Mouse (Mus musculus) hindbrain, postnatal 0 days (tissue): ENCODE measurements around the gene Ptprn. TPM values are rescaled to one million over a fixed set of nuclear protein-coding genes. Genes with fewer than 3 reads are reported as not detected.

Experiments
- ATAC-seq: fragments of 200-750 bp; cut with Nextera tagmentation; 2 replicates; pipeline ENCODE4 v1.8.0; 2017; ENCODE audit warnings: mild to moderate bottlenecking, moderate TSS enrichment, moderate library complexity
- DNase-seq: peaks from one replicate; pipeline ENCODE4 v3.0.0-alpha.2; 2015; ENCODE audit warnings: low spot score
- H3K27ac ChIP-seq: fragments of 300-500 bp; sonication (generic); 2 replicates; pipeline ENCODE4 v1.5.1; 2014; ENCODE audit warnings: mild to moderate bottlenecking
- H3K27me3 ChIP-seq: fragments of 300-500 bp; sonication (generic); 2 replicates; pipeline ENCODE4 v1.6.1; 2014; ENCODE audit warnings: low read length, mixed read lengths; ENCODE audit not compliant: insufficient read depth
- H3K36me3 ChIP-seq: fragments of 300-500 bp; sonication (generic); 2 replicates; pipeline ENCODE4 v1.6.1; 2014; ENCODE audit warnings: low read length, mixed read lengths; ENCODE audit not compliant: insufficient read depth
- H3K4me1 ChIP-seq: fragments of 300-500 bp; sonication (generic); 2 replicates; pipeline ENCODE4 v1.6.1; 2014; ENCODE audit warnings: antibody characterized with exemption, low read length, mixed read lengths; ENCODE audit not compliant: insufficient read depth
- H3K4me2 ChIP-seq: fragments of 300-500 bp; sonication (generic); 2 replicates; pipeline ENCODE4 v1.6.1; 2014; ENCODE audit warnings: low read depth, mild to moderate bottlenecking, low read length, moderate library complexity, mixed read lengths
- H3K4me3 ChIP-seq: fragments of 300-500 bp; sonication (generic); 2 replicates; pipeline ENCODE4 v1.5.1; 2014; ENCODE audit warnings: low read length
- H3K9ac ChIP-seq: fragments of 300-500 bp; sonication (generic); replicated peaks from 2 replicates; pipeline ENCODE4 v1.6.1; 2014; ENCODE audit warnings: mild to moderate bottlenecking, low read length, moderate library complexity, mixed read lengths
- H3K9me3 ChIP-seq: fragments of 300-500 bp; sonication (generic); 2 replicates; pipeline ENCODE4 v1.6.1; 2016; ENCODE audit warnings: low read length, mixed read lengths
- CTCF ChIP-seq: IDR thresholded peaks from 2 replicates; pipeline ENCODE4 v1.5.1; 2016; ENCODE audit warnings: antibody characterized with exemption, control low read depth, low read depth
- WGBS: fragments of 180-500 bp; shearing (Covaris S2); extraction: QIAGEN DNeasy Blood & Tissue Kit; methylation state at CpG from one replicate; pipeline ENCODE4 v1.1.7; 2014; 5-methylcytosine and 5-hydroxymethylcytosine counted together
- polyA plus RNA-seq: library from polyadenylated mRNA; unstranded; fragments of >200 nt; fragmentation: Nextera tagmentation; extraction: Ambion mirVana; gene quantifications from 2 replicates; pipeline ENCODE4 v1.2.1, GENCODE M21; 2015
- total RNA-seq: library from RNA; depleted of rRNA; stranded (reverse); fragments of >200 nt; gene quantifications from 2 replicates; pipeline ENCODE4 v1.2.3, GENCODE M21; 2014

Ptprn gene
- total and polyA plus RNA-seq, 2 experiments from 2014 or later, result 48.3 to 132 TPM

DNA sequence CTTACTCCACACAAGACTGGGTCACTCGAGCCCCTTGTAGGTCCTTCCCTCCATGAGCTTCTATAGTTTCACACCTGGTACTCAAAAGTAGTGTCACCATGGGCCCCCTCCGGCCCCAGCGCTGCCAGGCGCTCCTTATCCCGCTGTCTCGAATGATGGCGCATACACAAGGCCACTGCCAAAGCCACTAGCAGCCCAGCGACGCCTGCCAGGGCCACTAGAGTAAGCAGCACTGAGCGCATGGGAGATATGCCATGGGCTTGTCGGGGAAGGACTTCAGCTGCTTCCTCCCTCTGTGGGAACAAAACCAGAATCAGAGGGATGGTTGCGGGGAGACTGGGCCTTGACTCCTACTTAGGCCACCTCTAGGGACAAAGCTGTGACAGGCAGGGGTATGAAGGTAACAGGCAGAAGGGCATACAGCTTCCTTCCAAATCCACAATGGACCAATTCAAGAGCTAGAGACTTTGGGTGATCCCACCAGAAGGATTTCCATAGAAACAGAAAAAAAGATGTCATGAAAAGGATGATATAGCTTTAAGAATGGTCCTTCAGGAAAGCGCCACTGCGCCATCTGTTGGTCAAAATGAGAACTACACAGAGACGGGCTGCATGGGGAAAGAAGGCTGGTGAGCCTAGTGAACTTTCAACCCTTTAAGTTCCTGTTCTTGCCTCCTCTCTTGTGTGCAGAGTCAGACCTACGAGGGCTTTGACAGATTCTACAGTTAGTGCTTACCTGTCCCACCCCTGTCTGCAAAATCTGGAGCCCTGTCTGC is 10.3 kb downstream of the Ptprn start:
- Histone ChIP-seq H3K27ac (no peak overlapping the region), H3K4me3 (no peak overlapping the region), H3K4me2 (no peak overlapping the region), H3K9me3 (no peaks in the 10 kb centered on the region), H3K4me1 (no peaks in the 10 kb centered on the region; the same call in 1 of the 2 replicates), H3K9ac (0 out of 2 replicates have a peak overlapping the region, but pooled peaks have one; percentile 21), H3K36me3 (no peaks in the 10 kb centered on the region; the same call in 1 of the 2 replicates), H3K27me3 (no peaks in the 10 kb centered on the region)
- DNase-seq (peak; percentile 86), ATAC-seq (0 out of 2 replicates have a peak, but pooled peaks have one; percentile 11)
- 63% methylated on average over 16 of the region's 16 CpGs for WGBS
- TF ChIP-seq CTCF, result peak; percentile 92

DNA sequence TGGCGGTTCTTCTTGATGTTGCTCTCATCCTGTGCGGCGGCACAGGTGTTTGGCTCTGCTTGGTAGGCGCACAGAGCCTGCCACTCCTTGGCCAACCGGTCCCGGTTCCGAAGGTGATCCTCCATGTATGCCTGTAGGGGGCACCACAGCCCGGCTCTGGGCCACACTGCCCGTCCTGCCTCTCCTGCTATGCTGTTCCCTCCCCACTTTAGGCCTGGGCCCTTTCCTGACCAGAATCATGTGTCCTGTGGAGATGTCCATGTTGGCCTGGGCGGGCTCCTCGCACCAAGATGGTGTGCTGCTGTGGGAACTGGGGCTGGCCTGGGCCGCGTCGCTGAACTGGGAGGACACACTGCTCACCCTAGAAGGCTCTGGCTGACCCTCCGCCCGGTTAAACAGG is 11.3 kb downstream of the Ptprn start:
- Histone ChIP-seq H3K36me3 (no peaks in the 10 kb centered on the region; the same call in 1 of the 2 replicates), H3K9me3 (no peaks in the 10 kb centered on the region), H3K4me1 (no peaks in the 10 kb centered on the region; the same call in 1 of the 2 replicates), H3K27me3 (no peaks in the 10 kb centered on the region), H3K27ac (no peak overlapping the region), H3K9ac (no peak overlapping the region), H3K4me2 (no peak overlapping the region), H3K4me3 (no peak overlapping the region)
- peak; percentile 35 for TF ChIP-seq CTCF
- ATAC-seq (no peak), DNase-seq (no peak)
- WGBS, result 76% methylated on average over 16 of the region's 16 CpGs

DNA sequence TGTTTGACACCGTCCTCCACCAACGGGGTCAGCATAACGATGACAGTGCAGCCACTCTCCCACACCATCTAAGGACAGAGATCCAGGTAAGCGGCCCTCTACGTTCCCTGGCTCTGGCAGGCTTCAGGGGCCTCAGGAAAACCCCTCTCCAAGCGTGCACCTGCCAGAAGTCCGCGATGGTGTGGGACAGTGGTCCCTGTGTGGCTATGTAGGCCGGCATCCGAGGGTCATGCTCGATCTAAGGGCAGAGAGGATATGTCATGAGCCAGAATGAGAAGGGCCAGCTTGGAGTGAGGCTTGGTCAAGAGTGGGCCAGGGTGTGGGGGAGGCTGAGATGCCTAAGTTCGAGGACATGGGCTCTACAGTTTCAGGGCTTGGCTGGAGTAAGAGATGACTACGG is 12.0 kb downstream of the Ptprn start:
- no peak for DNase-seq
- no peak overlapping the region for H3K9ac ChIP-seq
- no peak for ATAC-seq
- H3K4me3 ChIP-seq, result no peak overlapping the region
- no peaks in the 10 kb centered on the region for H3K27me3 ChIP-seq
- H3K4me1 ChIP-seq, result no peaks in the 10 kb centered on the region; the same call in 1 of the 2 replicates
- H3K9me3 ChIP-seq, result no peaks in the 10 kb centered on the region
- no peak for TF ChIP-seq CTCF
- H3K36me3 ChIP-seq, result no peaks in the 10 kb centered on the region; the same call in 1 of the 2 replicates
- no peak overlapping the region for H3K4me2 ChIP-seq
- no peak overlapping the region for H3K27ac ChIP-seq
- WGBS, result 70% methylated on average over 13 of the region's 13 CpGs

DNA sequence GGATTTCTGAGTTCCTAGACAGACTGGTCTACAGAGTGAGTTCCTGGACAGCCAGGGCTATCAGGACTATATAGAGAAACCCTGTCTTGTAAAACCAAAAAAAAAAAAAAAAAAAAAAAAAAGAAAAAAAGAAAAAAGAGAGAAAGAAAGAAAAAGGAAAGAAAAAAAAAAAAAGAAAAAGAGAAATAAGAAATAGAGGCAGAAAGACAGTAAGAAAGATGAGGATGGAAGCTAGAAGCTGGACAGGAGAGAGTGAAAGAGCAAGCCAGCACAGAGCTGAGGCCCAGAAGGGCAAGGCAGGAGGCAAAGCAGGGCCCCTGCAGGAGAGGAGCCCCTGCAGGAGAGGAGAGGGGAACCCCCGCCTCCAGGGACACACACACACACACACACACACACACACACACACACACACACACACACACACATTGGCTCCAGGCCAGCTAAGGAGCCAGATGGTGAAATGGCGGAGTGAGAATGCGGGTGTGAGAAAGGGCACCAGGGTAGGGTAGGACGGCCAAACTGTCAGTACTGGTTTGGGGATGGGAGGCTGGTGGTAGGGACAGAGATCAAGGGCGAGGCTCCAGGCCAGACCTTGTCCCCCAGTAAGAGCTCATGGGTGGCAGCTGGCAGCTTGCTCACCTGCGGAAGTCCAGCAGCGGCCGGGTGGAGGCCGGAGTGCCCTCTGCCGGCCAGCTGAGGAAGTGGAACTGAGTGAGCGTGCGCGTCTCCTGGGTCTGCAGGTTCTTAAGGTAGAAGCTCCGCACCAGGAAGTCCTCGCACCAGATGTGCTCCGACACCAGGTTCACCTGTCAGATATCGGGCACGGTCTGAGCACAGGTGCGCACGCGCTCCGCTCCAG is 13.0 kb downstream of the Ptprn start:
- H3K9ac ChIP-seq, result no peak overlapping the region
- H3K4me1 ChIP-seq, result no peaks in the 10 kb centered on the region; the same call in 1 of the 2 replicates
- WGBS, result 6% methylated on average over 22 of the region's 22 CpGs
- H3K4me2 ChIP-seq, result peak overlapping the region; percentile 45
- H3K4me3 ChIP-seq, result 0 out of 2 replicates have a peak overlapping the region, but pooled peaks have one; percentile 13
- DNase-seq (peak; percentile 80), ATAC-seq (peak; percentile 22; the same call in 1 of the 2 replicates)
- H3K27ac ChIP-seq, result peak overlapping the region; percentile 60; the same call in 1 of the 2 replicates
- H3K27me3 ChIP-seq, result no peaks in the 10 kb centered on the region
- H3K36me3 ChIP-seq, result no peaks in the 10 kb centered on the region; the same call in 1 of the 2 replicates
- no peaks in the 10 kb centered on the region for H3K9me3 ChIP-seq
- TF ChIP-seq CTCF, result peak; percentile 86

DNA sequence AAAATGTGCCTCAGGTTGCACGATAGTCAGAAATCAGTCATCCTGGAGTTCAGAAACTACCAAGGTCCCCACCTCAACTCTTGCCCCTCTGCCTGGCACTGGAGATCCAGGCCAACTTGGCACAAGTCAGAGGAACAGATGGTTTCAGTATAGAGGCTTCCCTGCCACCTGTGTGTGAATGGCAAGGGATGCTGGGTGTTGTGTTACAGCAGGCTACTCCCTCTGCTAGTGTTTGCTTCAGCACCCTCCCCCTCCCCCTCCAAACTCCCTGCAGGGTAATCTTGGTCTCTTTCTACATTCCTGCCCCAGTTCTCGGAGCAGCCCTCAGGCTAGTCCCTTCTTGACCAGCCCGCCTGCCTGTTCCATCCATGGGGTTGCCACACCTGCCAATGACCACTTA is 13.8 kb downstream of the Ptprn start:
- no peak overlapping the region for H3K4me2 ChIP-seq
- no peak overlapping the region for H3K9ac ChIP-seq
- WGBS, result 47% methylated on average over 3 of the region's 3 CpGs
- no peaks in the 10 kb centered on the region for H3K27me3 ChIP-seq
- no peak for ATAC-seq
- no peaks in the 10 kb centered on the region; the same call in 1 of the 2 replicates for H3K4me1 ChIP-seq
- H3K36me3 ChIP-seq, result no peaks in the 10 kb centered on the region; the same call in 1 of the 2 replicates
- peak; percentile 36 for DNase-seq
- no peak for TF ChIP-seq CTCF
- no peak overlapping the region for H3K4me3 ChIP-seq
- H3K27ac ChIP-seq, result peak overlapping the region; percentile 15; the same call in 1 of the 2 replicates
- H3K9me3 ChIP-seq, result no peaks in the 10 kb centered on the region

DNA sequence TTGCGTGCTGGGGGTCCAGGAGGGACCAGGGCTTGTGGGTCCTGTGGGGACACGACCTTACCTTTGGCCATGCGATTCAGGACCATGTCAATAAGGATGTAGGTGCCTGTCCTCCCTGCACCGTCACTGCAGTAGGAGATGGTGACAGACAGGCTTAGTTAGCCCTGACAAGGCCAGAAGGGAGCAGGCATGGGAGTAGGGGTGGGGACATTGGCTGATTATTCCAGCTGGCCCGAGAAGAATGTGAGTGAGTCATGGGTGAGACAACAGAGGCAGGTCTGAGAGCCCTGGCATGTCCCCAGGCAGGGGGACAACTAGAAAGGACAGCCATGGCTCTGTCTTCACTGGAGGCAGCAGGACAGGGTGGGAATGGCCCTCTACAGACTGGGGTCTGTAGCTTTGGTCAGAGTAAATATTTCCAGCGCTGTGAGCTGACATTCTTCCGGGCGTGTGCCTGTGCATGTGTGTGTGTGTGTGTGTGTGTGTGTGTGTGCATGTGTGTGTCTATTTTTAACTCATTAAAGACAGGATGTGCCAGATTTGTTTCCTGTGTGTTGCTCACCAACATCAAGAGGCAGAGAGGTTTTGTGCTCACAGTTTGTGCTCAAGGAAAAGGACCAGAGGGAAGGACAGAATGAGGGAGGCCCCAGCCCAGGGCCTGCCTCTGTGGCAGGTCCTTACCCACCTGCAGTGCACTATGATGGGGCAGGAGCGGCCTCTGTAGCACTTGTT is 16.1 kb downstream of the Ptprn start:
- TF ChIP-seq CTCF, result no peak
- 0 out of 2 replicates have a peak, but pooled peaks have one; percentile 21 for ATAC-seq
- H3K9ac ChIP-seq, result no peak overlapping the region

More for the DNA sequence above, 16.1 kb downstream of the Ptprn start:
- Histone ChIP-seq H3K4me2 (no peak overlapping the region), H3K27me3 (no peaks in the 10 kb centered on the region), H3K36me3 (peaks cover 9% of the 10 kb centered on the region; the same call in 1 of the 2 replicates), H3K4me3 (no peak overlapping the region), H3K27ac (no peak overlapping the region), H3K4me1 (no peaks in the 10 kb centered on the region; the same call in 1 of the 2 replicates), H3K9me3 (no peaks in the 10 kb centered on the region)
- no peak for DNase-seq
- 49% methylated on average over 9 of the region's 9 CpGs for WGBS
